Mouse (Mus musculus) heart, adult 8-10 months (tissue): ENCODE data around the gene H2-Eb2. TPM values are rescaled to one million over a fixed set of nuclear protein-coding genes. Genes with fewer than 3 reads are reported as not detected.
"Not testable (repeated sequence)": the region's sequence is repeated elsewhere in the genome, so short reads cannot be mapped to it uniquely, and the experiment has no call there.

Experiments
- DNase-seq: peaks from one replicate; pipeline ENCODE4 v3.0.0; 2022; ENCODE audit warnings: low spot score
- total RNA-seq, 4 experiments: library from RNA; stranded (reverse); gene quantifications; 2 replicates each; pipeline ENCODE4 v1.2.4; 2022

The H2-Eb2 gene
- total RNA-seq, 4 experiments from 2014 or later: not detected

GRCm38 (mm10) chr17:34305380-34306030, 20.0 kb upstream of the H2-Eb2 start, which contains the start of gene H2-Eb1:
TSS of gene H2-Eb1 (plus strand) at chr17:34305867.
- DNase-seq: peak; percentile 89

GRCm38 (mm10) chr17:34306407-34306806, 19.1 kb upstream of the H2-Eb2 start:
- no peak for DNase-seq

GRCm38 (mm10) chr17:34307216-34307615, 18.2 kb upstream of the H2-Eb2 start:
- DNase-seq: no peak

- DNase-seq: no peak
Observed at GRCm38 (mm10) chr17:34308161-34308560, 17.3 kb upstream of the H2-Eb2 start.

GRCm38 (mm10) chr17:34309225-34309624, 16.2 kb upstream of the H2-Eb2 start:
- no peak for DNase-seq

GRCm38 (mm10) chr17:34309683-34310385, 15.6 kb upstream of the H2-Eb2 start:
- DNase-seq: peak; percentile 53

GRCm38 (mm10) chr17:34310526-34310925, 14.9 kb upstream of the H2-Eb2 start:
- DNase-seq: not testable (repeated sequence)

- no peak for DNase-seq
Observed at GRCm38 (mm10) chr17:34312185-34312584, 13.3 kb upstream of the H2-Eb2 start.

- DNase-seq: peak; percentile 65
Observed at GRCm38 (mm10) chr17:34313393-34313792, 12.1 kb upstream of the H2-Eb2 start.

- no peak for DNase-seq
Observed at GRCm38 (mm10) chr17:34314286-34314685, 11.2 kb upstream of the H2-Eb2 start.

GRCm38 (mm10) chr17:34315512-34315911, 10.0 kb upstream of the H2-Eb2 start:
- DNase-seq: no peak

- DNase-seq: no peak
Observed at GRCm38 (mm10) chr17:34316697-34317096, 8.8 kb upstream of the H2-Eb2 start.

- no peak for DNase-seq
Observed at GRCm38 (mm10) chr17:34317275-34317674, 8.2 kb upstream of the H2-Eb2 start.

GRCm38 (mm10) chr17:34326373-34326772, 908 bp downstream of the H2-Eb2 start:
- no peak for DNase-seq

GRCm38 (mm10) chr17:34329807-34330206, 4.3 kb downstream of the H2-Eb2 start:
- no peak for DNase-seq

GRCm38 (mm10) chr17:34331200-34331599, 5.7 kb downstream of the H2-Eb2 start:
- DNase-seq: no peak

- DNase-seq: no peak
Observed at GRCm38 (mm10) chr17:34340619-34341402, 15.3 kb downstream of the H2-Eb2 start.

- DNase-seq: no peak
Observed at GRCm38 (mm10) chr17:34344882-34345281, 19.4 kb downstream of the H2-Eb2 start.

- DNase-seq: no peak
Observed at GRCm38 (mm10) chr17:34345486-34345885, 20.0 kb downstream of the H2-Eb2 start.

GRCm38 (mm10) chr17:34346041-34346440, 20.6 kb downstream of the H2-Eb2 start:
- no peak for DNase-seq

GRCm38 (mm10) chr17:34347606-34348308, 22.3 kb downstream of the H2-Eb2 start:
- peak; percentile 60 for DNase-seq

- peak; percentile 71 for DNase-seq
Observed at GRCm38 (mm10) chr17:34349429-34349828, 24.0 kb downstream of the H2-Eb2 start.
